Mouse (Mus musculus): ENCODE measurements at regions not wholly inside any gene's neighbourhood (a gene's known extent, or its start where the extent isn't known, plus 50 kb on each side); places are given as distances from the start of the nearest gene placed in this dataset.

- peak; percentile 22 for DNase-seq (ENCODE audit: low spot score)
Observed at GRCm38 (mm10) chr3:134610244-134610643, 218.6 kb upstream of the Tacr3 start.

GRCm38 (mm10) chr3:134611516-134612297 is 217.1 kb upstream of the Tacr3 start:
- DNase-seq (ENCODE audit: low spot score) = peak; percentile 65

GRCm38 (mm10) chr3:134612298-134612616 is 216.6 kb upstream of the Tacr3 start:
- DNase-seq (ENCODE audit: low spot score) = no peak

GRCm38 (mm10) chr3:134629166-134630134 is 199.4 kb upstream of the Tacr3 start:
- peak; percentile 84 for DNase-seq (ENCODE audit: low spot score)

GRCm38 (mm10) chr3:134630135-134630516 is 198.7 kb upstream of the Tacr3 start:
- no peak for DNase-seq (ENCODE audit: low spot score)

- peak; percentile 68 for DNase-seq (ENCODE audit: low spot score)
Observed at GRCm38 (mm10) chr3:134648727-134649445, 179.9 kb upstream of the Tacr3 start.

GRCm38 (mm10) chr3:134654051-134654450 is 174.8 kb upstream of the Tacr3 start:
- DNase-seq (ENCODE audit: low spot score) = peak; percentile 69

GRCm38 (mm10) chr3:134694893-134695292 is 133.9 kb upstream of the Tacr3 start:
- peak; percentile 7 for DNase-seq (ENCODE audit: low spot score)

GRCm38 (mm10) chr3:134718620-134719019 is 110.2 kb upstream of the Tacr3 start:
- no peak for DNase-seq (ENCODE audit: low spot score)

GRCm38 (mm10) chr3:134735684-134736083 is 93.1 kb upstream of the Tacr3 start:
- no peak for DNase-seq (ENCODE audit: low spot score)

GRCm38 (mm10) chr3:134761108-134761507 is 67.7 kb upstream of the Tacr3 start:
- no peak for DNase-seq (ENCODE audit: low spot score)

- DNase-seq (ENCODE audit: low spot score) = no peak
Observed at GRCm38 (mm10) chr3:134763264-134763936, 65.4 kb upstream of the Tacr3 start.

Measured in retina, embryonic 14.5 days (tissue).